Mouse (Mus musculus) liver, embryonic 16.5 days (tissue): ENCODE measurements around the gene Cep152. TPM values are rescaled to one million over a fixed set of nuclear protein-coding genes. Genes with fewer than 3 reads are reported as not detected.
A peak's percentile ranks its signal among the peaks of the same experiment; 100 is the strongest.

ENCODE experiments used
- ATAC-seq: fragments of 200-750 bp; cut with Nextera tagmentation; 2 replicates; pipeline ENCODE4 v1.8.0; 2017; ENCODE audit warnings: low read depth, mild to moderate bottlenecking, moderate number of reproducible peaks, moderate library complexity
- H3K27ac ChIP-seq: fragments of 300-500 bp; sonication (generic); 2 replicates; pipeline ENCODE4 v1.5.1; 2014; ENCODE audit warnings: mild to moderate bottlenecking, low read length
- H3K27me3 ChIP-seq: fragments of 300-500 bp; sonication (generic); 2 replicates; pipeline ENCODE4 v1.6.1; 2014; ENCODE audit warnings: low read depth, low read length, mixed read lengths; ENCODE audit not compliant: control insufficient read depth, insufficient read depth
- H3K36me3 ChIP-seq: fragments of 300-500 bp; sonication (generic); 2 replicates; pipeline ENCODE4 v1.6.1; 2014; ENCODE audit warnings: mild to moderate bottlenecking; ENCODE audit not compliant: control insufficient read depth, insufficient read depth
- H3K4me1 ChIP-seq: fragments of 300-500 bp; sonication (generic); 2 replicates; pipeline ENCODE4 v1.6.1; 2014; ENCODE audit warnings: low read depth, low read length, mixed read lengths; ENCODE audit not compliant: control insufficient read depth
- H3K4me2 ChIP-seq: fragments of 300-500 bp; sonication (generic); 2 replicates; pipeline ENCODE4 v1.6.1; 2014; ENCODE audit warnings: low read depth, low read length, mixed read lengths
- H3K4me3 ChIP-seq: fragments of 300-500 bp; sonication (generic); 2 replicates; pipeline ENCODE4 v1.5.1; 2014; ENCODE audit warnings: low read depth, mild to moderate bottlenecking, low read length
- H3K9ac ChIP-seq: fragments of 300-500 bp; sonication (generic); 2 replicates; pipeline ENCODE4 v1.6.1; 2014; ENCODE audit warnings: low read depth, low read length
- H3K9me3 ChIP-seq: fragments of 300-500 bp; sonication (generic); replicated peaks from 2 replicates; pipeline ENCODE4 v1.6.1; 2016; ENCODE audit warnings: low read length; ENCODE audit not compliant: control insufficient read depth
- WGBS: fragments of 180-500 bp; shearing (Covaris S2); extraction: QIAGEN DNeasy Blood & Tissue Kit; methylation state at CpG from one replicate; pipeline ENCODE4 v1.1.7; 2014; ENCODE audit not compliant: insufficient replicate concordance; 5-methylcytosine and 5-hydroxymethylcytosine counted together
- polyA plus RNA-seq: library from polyadenylated mRNA; unstranded; fragments of >200 nt; fragmentation: Nextera tagmentation; extraction: Ambion mirVana; gene quantifications from 2 replicates; pipeline ENCODE4 v1.2.1, GENCODE M21; 2015

The Cep152 gene
- polyA plus RNA-seq, 1 experiment from 2014 or later: 4.2 TPM

GRCm38 (mm10) chr2:125589287-125589686 lies 35.6 kb downstream of the Cep152 start:
- ATAC-seq: no peak
- Histone ChIP-seq H3K9me3 (no peaks in the 10 kb centered on the region), H3K4me3 (no peak overlapping the region), H3K4me2 (no peak overlapping the region), H3K27me3 (no peaks in the 10 kb centered on the region), H3K4me1 (no peaks in the 10 kb centered on the region), H3K27ac (no peak overlapping the region), H3K36me3 (peaks cover 36% of the 10 kb centered on the region), H3K9ac (no peak overlapping the region)
- WGBS: 47% methylated on average over 12 of the region's 12 CpGs

- ATAC-seq: peak; percentile 62
- H3K36me3 ChIP-seq: peaks cover 52% of the 10 kb centered on the region
- WGBS: 42% methylated on average over 5 of the region's 5 CpGs
Measured at GRCm38 (mm10) chr2:125581081-125581480, 43.8 kb downstream of the Cep152 start.

GRCm38 (mm10) chr2:125577670-125578069 lies 47.2 kb downstream of the Cep152 start:
- WGBS: 78% methylated on average over 4 of the region's 4 CpGs
- Histone ChIP-seq H3K36me3 (peaks cover 46% of the 10 kb centered on the region), H3K27me3 (no peaks in the 10 kb centered on the region), H3K4me3 (no peak overlapping the region), H3K4me2 (no peak overlapping the region), H3K9me3 (no peaks in the 10 kb centered on the region), H3K27ac (no peak overlapping the region), H3K9ac (no peak overlapping the region), H3K4me1 (no peaks in the 10 kb centered on the region)
- no peak for ATAC-seq

More at GRCm38 (mm10) chr2:125581081-125581480, 43.8 kb downstream of the Cep152 start:
- Histone ChIP-seq H3K4me1 (no peaks in the 10 kb centered on the region), H3K27me3 (no peaks in the 10 kb centered on the region), H3K4me2 (no peak overlapping the region), H3K27ac (no peak overlapping the region), H3K4me3 (no peak overlapping the region), H3K9me3 (no peaks in the 10 kb centered on the region), H3K9ac (no peak overlapping the region)

- no peak for ATAC-seq
- WGBS: 77% methylated on average over 8 of the region's 8 CpGs
- H3K36me3 ChIP-seq: peaks cover 40% of the 10 kb centered on the region
Measured at GRCm38 (mm10) chr2:125576498-125576897, 48.4 kb downstream of the Cep152 start.

GRCm38 (mm10) chr2:125575766-125576165 lies 49.1 kb downstream of the Cep152 start:
- Histone ChIP-seq H3K9ac (no peak overlapping the region), H3K27ac (no peak overlapping the region), H3K9me3 (no peaks in the 10 kb centered on the region), H3K36me3 (peaks cover 40% of the 10 kb centered on the region), H3K4me3 (no peak overlapping the region), H3K4me1 (no peaks in the 10 kb centered on the region), H3K27me3 (no peaks in the 10 kb centered on the region), H3K4me2 (no peak overlapping the region)
- no peak for ATAC-seq
- WGBS: 61% methylated on average over 3 of the region's 3 CpGs

More at GRCm38 (mm10) chr2:125576498-125576897, 48.4 kb downstream of the Cep152 start:
- no peaks in the 10 kb centered on the region for H3K4me1 ChIP-seq
- H3K9me3 ChIP-seq: no peaks in the 10 kb centered on the region
- no peak overlapping the region for H3K4me2 ChIP-seq
- no peak overlapping the region for H3K27ac ChIP-seq
- H3K27me3 ChIP-seq: no peaks in the 10 kb centered on the region
- H3K9ac ChIP-seq: no peak overlapping the region
- no peak overlapping the region for H3K4me3 ChIP-seq

- no peaks in the 10 kb centered on the region for H3K27me3 ChIP-seq
- ATAC-seq: no peak
- peaks cover 25% of the 10 kb centered on the region for H3K36me3 ChIP-seq
Measured at GRCm38 (mm10) chr2:125563884-125564283, 61.0 kb downstream of the Cep152 start.

GRCm38 (mm10) chr2:125562407-125562806 lies 62.5 kb downstream of the Cep152 start:
- Histone ChIP-seq H3K9me3 (no peaks in the 10 kb centered on the region), H3K27me3 (no peaks in the 10 kb centered on the region), H3K27ac (no peak overlapping the region), H3K4me3 (no peak overlapping the region), H3K9ac (no peak overlapping the region), H3K4me1 (no peaks in the 10 kb centered on the region), H3K36me3 (peaks cover 16% of the 10 kb centered on the region), H3K4me2 (no peak overlapping the region)
- ATAC-seq: no peak
- 87% methylated on average over 8 of the region's 8 CpGs for WGBS

More at GRCm38 (mm10) chr2:125563884-125564283, 61.0 kb downstream of the Cep152 start:
- no peak overlapping the region for H3K4me2 ChIP-seq
- H3K9me3 ChIP-seq: no peaks in the 10 kb centered on the region
- 80% methylated on average over 11 of the region's 11 CpGs for WGBS
- H3K27ac ChIP-seq: no peak overlapping the region
- H3K4me1 ChIP-seq: no peaks in the 10 kb centered on the region
- H3K9ac ChIP-seq: no peak overlapping the region
- no peak overlapping the region for H3K4me3 ChIP-seq

GRCm38 (mm10) chr2:125560037-125560436 lies 64.9 kb downstream of the Cep152 start:
- WGBS: 83% methylated on average over 6 of the region's 6 CpGs
- no peak for ATAC-seq

GRCm38 (mm10) chr2:125558634-125559589 lies 66.0 kb downstream of the Cep152 start:
- Histone ChIP-seq H3K4me2 (no peak overlapping the region), H3K27me3 (no peaks in the 10 kb centered on the region), H3K9me3 (no peaks in the 10 kb centered on the region), H3K4me3 (no peak overlapping the region), H3K4me1 (no peaks in the 10 kb centered on the region), H3K36me3 (peaks cover 5% of the 10 kb centered on the region), H3K27ac (no peak overlapping the region), H3K9ac (no peak overlapping the region)
- no peak for ATAC-seq
- 77% methylated on average over 19 of the region's 19 CpGs for WGBS

More at GRCm38 (mm10) chr2:125560037-125560436, 64.9 kb downstream of the Cep152 start:
- Histone ChIP-seq H3K9me3 (no peaks in the 10 kb centered on the region), H3K9ac (no peak overlapping the region), H3K4me2 (no peak overlapping the region), H3K27me3 (no peaks in the 10 kb centered on the region), H3K4me3 (no peak overlapping the region), H3K36me3 (peaks cover 9% of the 10 kb centered on the region), H3K27ac (no peak overlapping the region), H3K4me1 (no peaks in the 10 kb centered on the region)
